Mouse (Mus musculus): ENCODE measurements around the gene Samd8.
A peak's percentile ranks its signal among the peaks of the same experiment; 100 is the strongest.

Gene Samd8

DNA sequence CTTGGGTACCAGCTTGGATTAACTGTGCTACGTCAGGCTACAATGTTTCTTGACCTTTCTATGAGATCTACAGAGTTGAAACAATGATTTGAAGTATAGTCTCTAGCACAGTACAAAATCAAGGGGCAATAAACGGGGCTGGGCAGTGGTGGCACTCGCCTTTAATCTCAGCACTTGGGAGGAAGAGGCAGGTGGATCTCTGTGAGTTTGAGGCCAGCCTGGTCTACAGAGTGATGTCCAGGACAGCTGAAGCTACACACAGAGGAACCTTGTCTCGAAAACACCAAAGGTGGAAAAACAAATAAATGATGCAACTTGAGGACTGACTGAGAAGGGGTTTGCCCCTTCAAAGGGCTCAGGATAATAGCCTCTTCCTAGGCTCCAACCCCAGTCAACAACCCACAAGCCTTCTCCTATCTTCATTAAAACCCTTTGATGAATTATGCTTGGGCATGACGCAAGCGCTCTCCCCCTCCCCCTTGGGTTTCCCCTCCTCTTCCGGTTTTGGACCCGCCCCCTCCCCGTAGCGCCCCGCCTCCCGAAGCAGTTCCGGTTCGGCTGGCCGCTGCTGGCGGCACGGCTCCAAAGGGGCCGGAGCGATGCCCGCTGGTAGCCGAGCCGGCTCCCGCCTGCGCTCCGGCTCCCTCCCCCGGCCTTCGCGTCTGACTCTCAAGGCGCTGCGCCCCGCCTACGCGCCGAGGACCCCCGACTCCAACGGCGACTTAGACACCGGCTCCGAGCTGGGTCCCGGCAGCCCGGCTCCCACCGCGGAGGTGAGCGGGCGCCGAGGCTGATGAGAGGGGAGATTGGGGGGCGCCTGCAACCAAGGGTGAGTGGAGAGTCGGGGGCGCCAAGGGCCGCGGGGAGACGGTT, at the start of gene Samd8:
Samd8 (plus strand) TSS at position 524 of the 873 bp plus-strand sequence.
- DNase-seq (ENCODE audit: low spot score), result peak; percentile 92

DNA sequence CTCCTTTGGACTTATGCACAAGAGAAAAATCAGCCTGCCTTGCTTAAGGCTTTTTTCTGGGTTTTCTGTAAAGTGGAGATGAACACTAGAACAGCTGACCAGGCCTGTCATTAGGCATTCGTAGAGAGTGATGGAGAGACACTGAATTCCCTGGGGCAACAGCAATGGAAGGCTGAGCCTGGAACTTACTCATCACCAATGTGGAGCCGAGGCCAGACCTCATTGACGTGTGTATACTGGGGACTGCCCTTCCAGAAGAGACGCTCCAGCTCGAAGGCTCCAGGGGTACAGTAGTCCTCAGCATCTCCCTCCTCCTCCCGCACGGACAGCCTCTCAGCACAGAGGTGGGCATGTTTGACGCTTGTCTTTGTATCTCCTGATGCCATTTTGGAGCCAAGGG, 47.6 kb upstream of the Samd8 start:
- DNase-seq (ENCODE audit: low spot score), result no peak

DNA sequence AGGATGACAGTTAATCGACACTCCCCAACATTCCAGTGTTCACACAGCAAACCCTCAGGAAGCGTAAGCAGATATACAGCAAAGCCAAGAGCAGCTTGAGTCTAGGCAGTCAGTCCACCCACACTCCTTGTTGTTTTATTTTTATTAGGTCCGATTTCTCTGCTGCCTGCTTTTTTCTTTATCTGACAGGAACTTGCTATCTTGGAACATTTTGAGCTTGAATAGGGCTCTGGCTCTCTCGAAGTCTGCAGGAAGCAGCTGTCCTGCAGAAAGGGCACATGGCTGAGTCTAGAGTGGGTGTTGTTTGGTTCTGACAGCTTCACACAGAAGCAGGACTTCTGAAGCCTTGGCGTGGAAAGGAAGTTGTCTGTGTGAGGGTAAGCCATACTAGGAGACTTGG, 47.1 kb upstream of the Samd8 start:
- DNase-seq (ENCODE audit: low spot score), result no peak

DNA sequence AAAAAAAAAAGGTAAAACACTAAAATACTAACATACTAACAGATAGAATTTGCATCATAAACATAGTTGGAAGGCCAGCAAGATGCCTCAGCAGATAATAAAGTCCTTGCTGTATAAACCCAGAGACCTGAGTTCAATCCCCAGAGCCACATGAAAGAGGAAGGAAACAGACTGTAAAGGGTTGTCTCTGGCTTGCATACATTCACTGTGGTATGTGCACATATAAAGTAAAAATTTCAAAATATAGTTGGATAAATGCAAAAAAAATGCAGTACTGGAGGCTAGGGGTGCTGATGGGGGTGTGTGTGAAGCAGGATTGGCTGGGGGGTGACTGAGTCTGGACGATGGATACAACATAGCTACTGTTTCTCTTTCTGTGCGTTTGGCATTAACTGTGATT, 44.9 kb upstream of the Samd8 start:
- no peak for DNase-seq (ENCODE audit: low spot score)

DNA sequence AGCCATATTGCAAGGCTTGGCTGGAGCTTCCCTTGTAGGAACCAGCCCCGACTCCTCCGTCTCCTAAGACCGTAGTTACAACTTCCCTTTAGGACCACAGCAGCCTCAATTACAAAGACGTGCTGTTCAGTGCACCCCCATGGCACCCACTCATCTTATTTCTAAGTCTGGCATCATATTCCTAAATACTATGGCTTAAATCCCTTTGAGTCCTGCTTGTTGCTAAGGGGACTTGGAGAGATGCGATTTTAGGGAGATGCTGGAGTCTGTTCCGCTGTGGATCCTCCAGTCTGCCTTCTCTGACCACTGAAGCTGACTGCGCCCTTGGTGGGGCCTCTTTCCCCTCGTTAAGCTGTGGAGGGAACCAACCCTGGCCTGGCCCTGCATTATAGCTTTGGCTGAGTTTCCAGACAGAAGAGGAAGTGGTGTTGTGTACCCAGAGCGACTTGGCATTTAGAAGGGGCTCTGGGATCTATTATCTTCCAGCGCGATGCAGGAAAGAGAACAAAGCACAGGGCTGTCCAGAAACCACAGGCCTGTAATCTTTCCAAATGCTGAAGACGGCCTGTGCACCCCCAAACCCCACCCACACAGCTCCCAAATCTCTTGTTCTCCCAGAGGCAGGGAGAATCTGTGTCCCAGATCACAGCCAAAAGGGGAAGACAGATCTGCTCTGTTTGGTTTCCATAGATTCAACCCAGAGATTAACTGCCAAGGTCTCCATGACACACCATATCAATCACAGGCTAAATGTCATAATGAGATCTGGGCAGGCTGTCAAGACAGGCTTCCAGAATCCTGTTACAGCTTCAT, 43.4 kb upstream of the Samd8 start:
- DNase-seq (ENCODE audit: low spot score), result peak; percentile 45

DNA sequence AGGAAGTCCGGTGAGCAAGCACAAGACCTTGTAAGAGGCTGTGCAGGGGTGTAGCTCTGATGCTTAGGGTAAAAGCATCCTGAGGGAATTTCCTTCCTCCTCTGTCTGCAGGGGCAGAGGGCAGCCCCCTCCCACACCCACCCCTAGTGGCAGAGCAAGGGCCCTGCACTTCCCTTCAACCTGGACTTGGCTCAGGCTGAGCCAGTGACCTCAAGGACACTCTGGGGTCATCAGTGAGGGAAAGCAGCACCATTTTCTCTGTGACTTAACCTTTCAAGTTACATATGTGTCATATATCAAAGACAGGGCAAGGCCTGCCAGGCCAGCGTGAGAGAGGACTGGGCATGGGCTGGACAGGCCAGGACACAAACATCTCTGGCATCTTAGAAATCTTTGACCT, 40.8 kb upstream of the Samd8 start:
- DNase-seq (ENCODE audit: low spot score), result no peak

DNA sequence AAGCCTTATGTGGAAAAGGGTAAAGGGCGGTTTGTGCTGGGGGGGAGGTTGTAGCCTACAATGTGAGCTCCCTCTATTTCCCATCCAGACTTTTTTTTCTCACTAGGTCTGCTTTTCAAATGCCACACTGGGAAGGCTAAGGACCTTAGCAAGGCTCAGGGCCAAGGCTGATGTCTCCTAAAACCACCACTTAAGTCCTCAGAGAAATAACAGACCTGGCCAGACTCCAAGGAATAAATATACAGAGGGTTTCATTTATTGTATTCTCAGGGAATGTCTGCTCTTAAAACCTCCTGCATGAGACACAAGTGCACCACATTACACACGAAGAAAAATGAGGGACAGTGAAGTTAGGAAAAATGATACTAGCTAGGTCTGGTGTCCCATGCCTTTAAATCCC, 39.1 kb upstream of the Samd8 start:
- DNase-seq (ENCODE audit: low spot score), result no peak

DNA sequence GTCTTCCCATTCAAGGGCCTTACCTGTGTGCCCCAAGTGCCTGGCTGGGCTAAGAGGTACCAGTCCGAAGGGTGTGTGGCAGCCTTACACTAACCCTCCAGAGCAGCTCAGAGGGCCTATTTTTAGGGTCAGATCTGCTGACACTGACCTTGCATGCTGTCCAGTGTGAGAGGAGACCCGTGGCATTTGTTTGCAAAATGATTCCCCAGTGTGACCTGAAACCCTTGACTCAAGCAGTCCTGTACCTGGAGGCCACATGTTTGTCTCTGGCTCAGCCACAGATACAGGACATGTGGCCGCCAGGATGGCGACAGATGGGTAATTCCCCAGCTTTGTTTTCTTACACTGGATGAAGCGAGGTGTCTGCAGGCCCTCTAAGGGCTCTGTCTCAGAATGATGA, 35.8 kb upstream of the Samd8 start, which contains the start of gene Dupd1:
Dupd1 (minus strand) TSS at position 91 of the 400 bp plus-strand sequence.
- no peak for DNase-seq (ENCODE audit: low spot score)

DNA sequence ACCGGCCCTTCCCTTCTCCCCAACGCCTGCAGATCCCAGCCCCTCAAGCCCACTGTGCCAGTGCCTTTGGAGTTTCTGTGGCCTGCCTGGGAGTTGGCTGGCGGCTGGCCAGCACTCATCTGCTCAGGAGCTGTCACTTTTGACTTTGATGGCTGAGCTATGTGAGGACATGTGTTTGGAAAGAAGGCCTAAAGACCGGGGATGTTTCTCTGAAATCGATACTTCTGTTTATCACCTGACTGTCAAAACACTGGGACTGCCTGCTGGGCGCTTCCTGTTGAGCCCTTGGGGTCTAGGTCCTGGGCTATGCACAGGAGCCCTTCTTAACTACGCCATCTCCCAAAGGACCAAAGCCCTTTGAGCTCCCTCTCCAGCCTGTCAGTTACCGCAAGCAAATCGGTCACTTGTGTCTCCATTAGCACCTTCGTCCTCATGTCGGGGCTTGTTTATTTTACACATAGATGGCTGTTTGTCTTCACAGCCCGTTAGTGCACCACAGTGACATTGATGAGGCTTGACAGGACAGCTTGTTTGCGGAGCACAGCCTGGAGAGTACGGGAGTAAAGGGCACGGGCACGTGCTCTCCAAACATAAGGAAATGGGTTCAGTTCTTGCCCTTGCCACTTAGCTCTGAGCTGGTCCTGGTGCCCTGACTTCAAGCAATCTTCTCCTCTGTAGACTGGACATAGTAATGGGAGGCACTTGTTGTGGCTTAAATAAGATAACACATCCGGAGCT, 30.5 kb upstream of the Samd8 start:
- no peak for DNase-seq (ENCODE audit: low spot score)

DNA sequence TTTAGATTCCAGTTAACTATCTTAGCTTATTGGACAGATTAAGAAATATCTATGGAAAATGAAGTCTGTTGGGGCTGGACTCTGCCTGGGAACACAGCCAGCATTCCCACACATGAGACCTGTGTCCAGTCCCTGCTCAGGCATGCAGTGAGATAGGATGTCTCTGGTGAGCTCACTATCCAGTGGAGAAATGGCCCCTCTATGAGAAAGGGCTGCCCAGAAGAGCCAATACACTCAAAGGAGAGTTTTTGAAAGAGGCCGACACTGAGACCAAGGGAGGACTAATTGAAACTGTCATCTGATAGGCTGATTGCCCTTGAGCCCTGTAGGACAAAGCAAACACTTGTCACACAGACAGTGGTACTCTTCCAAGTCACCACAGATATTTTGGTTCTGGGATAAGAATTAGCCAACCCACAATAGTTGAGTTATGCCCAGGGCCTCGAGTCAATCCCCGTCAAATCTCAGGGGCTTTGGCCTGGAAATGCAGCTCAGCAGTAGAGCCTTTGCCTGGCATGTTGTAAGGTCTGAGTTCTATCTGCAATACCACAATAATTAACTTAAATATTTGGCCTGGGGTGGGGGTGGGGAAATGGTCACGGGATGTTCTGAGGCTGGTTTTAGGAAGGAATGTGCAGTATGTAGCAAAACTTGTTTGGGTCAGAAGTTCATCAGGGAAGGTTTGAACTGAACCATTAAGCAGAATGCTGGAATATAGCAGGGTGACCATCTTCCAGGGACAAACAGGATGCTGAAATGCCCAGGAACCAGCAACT, 29.7 kb upstream of the Samd8 start:
- DNase-seq (ENCODE audit: low spot score), result no peak

DNA sequence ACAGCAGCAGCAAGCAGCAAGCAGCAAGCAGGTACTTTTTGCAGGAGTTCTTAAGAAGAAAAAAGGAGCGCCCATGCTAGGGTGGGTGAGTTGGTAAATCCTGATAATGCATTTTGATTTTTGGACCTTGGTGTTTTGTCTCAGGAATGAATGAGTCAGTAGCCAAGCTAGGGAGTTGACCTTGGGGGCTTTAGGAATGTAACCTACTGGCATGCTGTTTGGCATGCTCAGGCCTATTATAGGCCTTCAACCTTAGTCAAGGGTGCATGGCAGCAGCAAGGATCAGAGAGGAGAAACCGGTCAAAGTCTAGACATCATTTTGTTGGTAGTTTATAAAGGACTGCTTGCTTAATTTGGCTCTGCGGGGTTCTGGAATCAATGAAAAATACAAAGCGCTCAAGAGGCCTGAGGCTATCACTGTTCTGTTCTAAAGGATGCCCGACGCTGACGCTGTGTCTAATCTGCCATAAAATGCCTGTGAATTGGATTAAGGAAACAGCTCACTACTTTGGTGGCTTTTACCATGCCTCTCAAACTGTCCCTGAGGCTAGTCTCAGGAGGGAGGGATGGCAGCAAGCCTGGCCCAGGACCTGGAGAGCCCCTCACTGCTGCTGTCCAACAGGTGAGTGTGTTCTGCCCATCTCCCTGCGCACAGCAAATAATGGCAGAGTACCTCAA, 28.2 kb upstream of the Samd8 start:
- DNase-seq (ENCODE audit: low spot score), result no peak

DNA sequence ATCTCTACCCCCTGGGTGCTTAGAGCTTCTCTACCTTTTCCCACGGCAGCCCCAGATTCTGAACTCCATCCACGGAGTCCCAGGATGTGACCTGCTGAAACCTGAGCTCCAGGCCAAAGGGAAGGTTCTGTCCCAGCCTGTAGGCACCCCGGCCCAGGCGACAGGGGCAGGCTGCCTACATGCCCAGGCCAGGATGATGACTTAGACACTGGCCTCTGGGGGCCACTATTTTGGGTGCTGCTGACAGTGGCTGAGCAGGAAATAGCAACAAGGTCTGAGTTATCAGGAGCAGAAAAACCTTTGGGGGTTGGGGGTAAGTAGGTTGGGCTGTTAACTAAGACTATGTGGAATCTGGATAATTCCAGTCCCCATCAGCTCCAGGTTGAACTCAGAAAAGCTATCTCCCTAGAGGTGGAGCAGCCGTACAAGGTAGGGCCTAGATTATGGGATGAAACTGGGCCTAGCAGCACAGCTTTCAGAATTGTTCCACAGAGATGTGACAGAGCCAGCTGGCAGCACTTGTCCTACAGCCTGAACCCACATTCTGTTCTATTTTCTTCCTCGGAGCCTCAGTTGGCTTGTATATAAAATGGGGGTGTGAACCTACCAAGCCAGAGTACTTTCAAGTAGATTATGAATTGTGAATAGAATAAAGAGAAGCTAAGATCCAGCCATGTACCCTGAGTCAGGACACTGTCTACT, 21.1 kb upstream of the Samd8 start:
- no peak for DNase-seq (ENCODE audit: low spot score)

DNA sequence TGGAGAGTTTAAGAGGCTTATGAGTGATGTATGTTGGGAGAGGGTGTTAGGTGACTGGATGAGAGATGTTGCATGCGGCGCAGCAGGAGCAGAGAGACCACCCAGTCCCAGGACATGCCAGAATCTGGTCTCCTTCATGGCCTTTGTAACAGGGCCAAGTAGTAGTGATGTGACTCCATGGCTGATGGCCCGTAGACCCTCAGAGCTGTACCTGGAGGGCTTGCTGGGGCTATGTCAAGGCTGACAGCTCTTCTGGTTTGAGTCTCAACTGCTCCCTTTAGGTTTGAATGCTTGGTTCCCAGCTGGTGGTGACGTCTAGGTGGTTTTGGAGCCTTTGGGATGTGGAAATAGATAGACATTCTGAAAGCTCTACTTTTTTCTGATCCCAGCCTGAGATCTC, 20.4 kb upstream of the Samd8 start:
- DNase-seq (ENCODE audit: low spot score), result no peak

DNA sequence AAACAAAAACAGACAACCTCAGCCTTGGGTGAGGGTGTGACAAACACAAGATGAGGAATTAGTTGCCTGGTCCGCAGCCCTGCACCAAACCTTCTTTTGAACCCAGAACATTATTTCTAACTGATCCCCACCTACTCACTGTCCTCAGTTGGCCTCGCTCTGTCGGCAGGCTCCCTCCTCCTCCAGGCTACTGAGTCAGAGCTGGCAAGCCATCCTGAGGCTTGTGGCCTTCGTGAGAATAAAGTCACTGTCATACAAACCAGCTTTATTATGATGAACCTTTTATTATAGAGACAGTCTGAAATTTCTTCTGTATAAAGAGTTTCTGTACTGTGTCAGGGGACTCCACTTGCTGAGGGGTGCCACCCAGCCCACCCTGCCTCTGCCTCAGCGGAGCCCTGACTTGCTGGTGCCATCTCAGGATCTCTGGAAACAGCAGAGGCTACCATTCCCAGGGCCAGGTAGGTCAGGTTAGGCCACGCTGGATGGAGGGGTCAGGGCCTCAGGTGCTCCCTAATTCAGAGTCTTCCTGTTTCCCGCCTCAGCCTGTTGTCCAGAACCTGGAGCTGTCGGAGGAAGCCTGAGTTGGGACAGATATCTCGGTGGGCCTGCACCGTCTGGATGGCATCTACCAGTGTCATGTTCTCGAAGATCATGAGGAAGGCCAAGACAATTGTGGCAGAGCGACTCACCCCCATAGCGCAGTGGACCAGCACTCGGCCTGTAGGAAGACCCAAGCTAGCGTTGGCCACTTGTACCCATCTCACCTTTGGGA, 17.0 kb upstream of the Samd8 start:
- peak; percentile 33 for DNase-seq (ENCODE audit: low spot score)

DNA sequence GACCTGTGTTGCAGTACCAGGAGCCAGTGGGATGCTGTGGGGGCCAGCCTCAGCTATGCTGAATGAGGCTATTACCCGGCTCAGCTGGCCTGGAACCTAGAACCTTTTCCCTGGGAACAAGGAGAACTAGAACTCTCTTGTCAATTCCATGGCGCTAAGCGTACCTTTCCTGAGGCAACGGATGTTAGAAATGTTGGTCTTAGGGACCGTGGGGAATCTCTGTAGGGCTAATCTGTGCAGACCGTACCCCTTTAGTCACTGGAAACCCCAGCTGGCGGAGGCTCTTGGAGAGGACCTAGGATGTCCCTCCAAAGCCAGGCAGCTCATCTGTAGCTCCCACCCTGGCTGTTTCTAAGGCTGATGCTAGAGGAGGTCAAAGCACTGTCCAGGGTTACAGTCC, 10.0 kb upstream of the Samd8 start:
- no peak for DNase-seq (ENCODE audit: low spot score)

DNA sequence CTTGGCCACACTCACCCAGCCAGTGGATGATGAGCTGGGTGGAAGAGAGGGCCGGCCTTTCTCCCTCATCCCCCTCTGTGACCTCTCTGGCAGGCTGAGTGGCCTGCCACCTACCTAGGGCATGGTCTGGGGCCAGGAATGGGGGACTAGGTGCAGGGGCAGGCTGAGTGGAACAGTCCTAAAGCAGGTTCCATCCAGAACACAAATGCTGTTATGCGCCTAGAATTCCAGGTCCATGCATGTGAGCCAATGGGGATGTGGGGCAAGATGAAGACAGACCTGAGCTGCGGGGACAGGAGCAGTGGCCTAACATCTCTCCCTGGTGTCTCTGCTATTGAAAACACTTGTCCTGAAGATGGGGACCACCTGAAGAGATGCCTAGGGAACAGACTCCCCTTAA, 9.0 kb upstream of the Samd8 start:
- peak; percentile 37 for DNase-seq (ENCODE audit: low spot score)

DNA sequence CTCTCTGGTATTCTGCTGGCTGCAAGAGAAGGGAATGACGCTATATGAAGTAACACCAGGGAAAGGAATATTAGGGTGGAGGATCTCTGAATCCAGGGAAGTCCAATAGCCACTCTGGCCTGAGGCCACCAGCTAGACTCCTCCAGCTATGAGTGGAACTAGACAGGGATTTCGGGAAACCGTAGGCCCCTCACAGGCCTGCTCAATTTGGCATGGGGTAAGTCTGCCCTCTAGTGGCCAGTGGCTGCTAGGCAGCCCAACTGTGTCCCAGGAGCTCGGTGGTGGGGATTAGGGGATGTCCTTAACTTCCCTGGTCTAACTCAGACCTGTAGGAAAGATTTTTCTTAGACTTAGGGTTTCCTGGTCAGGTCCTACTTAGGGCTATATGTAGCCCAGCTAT, 8.5 kb upstream of the Samd8 start:
- DNase-seq (ENCODE audit: low spot score), result peak; percentile 90

DNA sequence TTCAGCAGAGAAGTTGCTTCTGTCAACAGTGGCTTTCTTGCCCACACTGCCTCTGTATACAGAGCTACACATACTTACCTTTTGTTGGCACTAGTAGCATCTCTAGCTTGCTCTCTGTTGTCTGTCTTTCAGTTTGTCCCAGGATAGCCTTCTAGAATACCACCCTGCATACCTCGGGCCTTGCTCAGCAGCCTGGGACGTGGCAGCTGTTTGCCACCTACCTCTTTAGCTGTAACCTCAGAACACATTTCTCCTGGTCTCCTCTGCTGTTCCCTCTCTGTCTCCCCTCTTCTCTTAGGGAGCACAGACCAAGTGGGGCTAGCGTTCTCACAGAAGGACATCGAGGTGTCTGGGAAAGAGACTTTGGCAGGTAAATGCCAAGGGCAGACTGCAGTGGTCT, 7.9 kb upstream of the Samd8 start:
- no peak for DNase-seq (ENCODE audit: low spot score)

DNA sequence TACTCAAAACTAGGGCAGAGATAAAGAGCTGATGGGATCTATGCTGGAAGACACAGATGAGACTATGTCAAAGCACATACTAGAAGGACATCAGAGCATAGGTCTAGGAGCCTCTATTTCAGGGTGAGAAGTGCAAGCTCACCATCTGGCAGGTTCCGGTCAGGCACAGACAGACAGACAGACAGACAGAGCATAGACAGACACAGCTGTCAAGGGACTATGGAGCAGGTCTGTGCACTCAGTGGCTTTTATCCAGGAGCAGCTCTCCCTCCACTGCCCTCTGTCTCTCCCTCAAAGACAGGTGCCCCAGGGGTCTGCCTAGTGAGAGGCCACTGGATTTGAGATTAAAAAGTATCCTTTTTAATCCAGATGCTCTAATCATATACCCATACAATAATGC, 6.2 kb upstream of the Samd8 start:
- no peak for DNase-seq (ENCODE audit: low spot score)

DNA sequence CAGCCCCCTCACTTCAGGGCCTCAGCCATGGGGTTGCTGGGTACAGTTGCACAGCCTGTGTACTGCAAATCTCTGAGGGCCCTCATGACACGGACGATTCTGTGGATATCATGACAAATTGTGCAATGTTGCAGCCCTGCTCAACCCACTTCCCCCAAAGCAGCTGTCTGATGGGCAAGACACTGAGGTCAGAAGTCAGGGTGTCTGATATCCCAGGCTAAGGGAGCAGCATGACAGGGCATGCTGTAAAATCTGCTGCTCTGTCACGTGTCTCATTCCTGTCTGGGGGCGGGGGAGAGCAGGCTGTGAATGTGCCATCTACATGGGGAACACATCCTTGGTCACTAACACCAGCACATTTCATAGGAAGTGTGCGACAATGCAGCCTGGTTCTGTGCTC, 5.2 kb upstream of the Samd8 start:
- no peak for DNase-seq (ENCODE audit: low spot score)
